Mouse (Mus musculus): ENCODE data around the gene Man1b1.

The Man1b1 gene

GRCm38 (mm10) chr2:25332286-25333160 is at the start of gene Man1b1:
TSS of gene Man1b1 (plus strand) at chr2:25332338.
- peak; percentile 97 for DNase-seq (ENCODE audit: extremely low read depth, low read depth)

- DNase-seq (ENCODE audit: extremely low read depth, low read depth): no peak
These were observed 46.6 kb upstream of the Man1b1 start for GRCm38 (mm10) chr2:25285551-25285950.

DNA sequence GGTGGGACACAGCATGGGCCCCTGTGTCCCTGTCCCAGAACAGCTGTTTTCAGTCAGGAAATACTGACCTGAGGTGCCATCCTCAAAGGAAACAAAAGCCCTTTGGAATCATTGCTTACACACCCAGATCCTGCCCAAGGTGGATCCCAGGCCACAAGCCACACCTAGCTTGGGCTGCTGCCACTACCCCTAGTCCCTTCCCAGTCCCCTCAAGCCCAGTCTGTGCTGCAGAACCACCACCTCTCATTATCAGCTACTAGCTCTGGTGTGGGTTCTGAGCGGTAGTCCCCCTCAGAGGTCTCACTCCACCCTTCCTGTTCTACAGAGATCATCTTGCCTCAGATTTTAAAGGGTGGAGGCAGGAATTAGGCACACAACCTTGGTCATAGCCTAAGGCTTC is 45.8 kb upstream of the Man1b1 start:
- no peak for DNase-seq (ENCODE audit: extremely low read depth, low read depth)

GRCm38 (mm10) chr2:25286837-25287636 is 45.1 kb upstream of the Man1b1 start:
- no peak for DNase-seq (ENCODE audit: extremely low read depth, low read depth)

GRCm38 (mm10) chr2:25287927-25288649 is 44.0 kb upstream of the Man1b1 start, which contains the start of gene Tmem210:
TSS of gene Tmem210 (plus strand) at chr2:25288145.
- no peak for DNase-seq (ENCODE audit: extremely low read depth, low read depth)

DNA sequence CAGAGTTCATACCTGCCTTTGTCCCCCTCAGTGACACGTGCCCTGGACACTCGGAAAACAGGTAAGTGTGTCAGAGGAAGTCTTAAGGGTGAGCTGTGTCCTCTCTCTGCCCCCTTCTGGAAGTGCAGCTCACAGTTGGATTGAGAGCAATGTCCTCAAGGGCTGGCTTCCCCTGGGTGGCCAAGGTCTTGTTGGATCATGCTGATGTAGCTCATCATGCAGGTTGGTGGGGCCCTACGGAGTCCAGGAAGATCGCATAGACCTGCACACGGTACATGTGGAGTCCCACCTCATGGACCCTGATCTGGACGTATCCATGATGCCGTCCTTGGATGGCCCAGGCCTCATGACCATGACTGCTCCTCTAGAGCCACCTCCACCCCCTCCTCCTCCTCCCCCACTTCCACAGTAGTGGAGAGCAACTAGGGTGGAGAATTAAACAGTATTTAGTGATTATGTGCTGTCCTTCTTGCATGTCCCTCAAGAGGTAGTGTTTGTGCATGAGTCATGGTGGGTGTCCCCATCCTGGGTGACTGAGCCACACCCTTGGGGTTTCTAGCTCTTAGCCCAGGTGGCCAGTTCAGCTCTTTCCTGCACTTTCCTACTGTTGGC is 43.3 kb upstream of the Man1b1 start:
- no peak for DNase-seq (ENCODE audit: extremely low read depth, low read depth)

DNA sequence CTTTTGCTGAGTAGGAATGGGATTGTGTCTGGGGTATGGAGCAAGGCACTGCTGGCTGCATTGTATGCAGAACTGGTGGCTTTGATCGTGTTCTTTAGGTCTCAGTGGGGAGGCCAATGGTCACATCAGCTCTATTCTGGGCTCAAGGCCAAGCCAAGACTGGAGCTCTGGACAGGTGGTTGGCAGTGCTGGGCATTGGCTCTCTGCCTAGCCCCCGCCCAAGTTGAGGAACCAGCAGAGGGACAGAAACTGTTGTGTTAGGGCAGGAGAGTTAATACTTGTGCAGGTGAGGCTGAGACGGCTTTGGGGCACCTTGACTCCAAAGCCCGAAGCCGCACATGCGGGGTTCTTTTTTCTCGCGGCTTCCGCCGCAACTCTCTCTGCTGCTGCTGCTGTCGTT is 42.5 kb upstream of the Man1b1 start, which contains the start of gene Lrrc26:
Lrrc26 (plus strand) TSS at position 265 of the 400 bp plus-strand sequence.
- no peak for DNase-seq (ENCODE audit: extremely low read depth, low read depth)

- no peak for DNase-seq (ENCODE audit: extremely low read depth, low read depth)
These were observed 41.9 kb upstream of the Man1b1 start for GRCm38 (mm10) chr2:25290101-25290815.

GRCm38 (mm10) chr2:25290816-25291130 is 41.4 kb upstream of the Man1b1 start:
- DNase-seq (ENCODE audit: extremely low read depth, low read depth): no peak

DNA sequence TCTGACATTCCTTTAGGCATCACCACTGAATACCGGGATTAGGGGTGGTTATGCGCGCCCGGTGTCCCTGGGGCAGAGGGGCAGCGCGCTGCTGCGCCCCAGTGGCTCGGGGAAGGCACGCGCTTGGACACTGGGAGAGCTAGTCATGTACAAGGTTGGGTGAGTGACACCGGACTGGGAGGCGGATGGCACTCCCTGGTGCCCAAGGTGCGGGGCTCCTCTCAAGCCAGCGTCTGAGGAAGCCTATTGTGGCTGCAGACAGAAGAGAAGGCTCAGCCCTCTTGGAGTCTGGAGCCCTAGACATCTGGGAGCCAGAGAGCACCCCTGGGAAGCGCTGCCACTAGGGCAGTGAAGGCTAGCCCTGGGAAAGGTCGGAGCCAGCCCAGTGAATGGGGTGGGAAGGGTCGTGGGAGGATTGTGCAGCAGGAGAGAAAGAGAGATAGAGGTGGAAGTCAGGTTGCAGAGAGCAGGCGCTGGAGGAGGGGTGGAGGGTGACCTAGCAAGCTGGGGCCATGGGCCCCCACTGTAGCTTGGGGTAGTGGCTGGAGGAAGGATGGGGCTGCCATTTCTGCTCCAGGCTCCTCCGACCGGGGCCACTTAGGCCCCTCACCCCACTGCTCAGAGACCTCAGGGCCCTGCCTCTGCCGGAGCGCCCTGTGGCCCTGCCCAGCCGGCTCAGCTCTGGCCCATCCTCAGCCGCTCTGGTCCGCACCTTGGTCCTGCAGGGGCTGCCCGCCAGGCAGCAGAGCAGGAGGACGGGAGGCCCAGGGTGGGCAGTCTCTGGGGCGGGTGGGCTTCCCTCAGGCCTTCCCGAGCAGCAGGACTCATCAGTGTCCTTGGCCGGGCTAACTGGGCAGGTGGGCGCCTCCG is 40.7 kb upstream of the Man1b1 start:
- DNase-seq (ENCODE audit: extremely low read depth, low read depth): no peak

DNA sequence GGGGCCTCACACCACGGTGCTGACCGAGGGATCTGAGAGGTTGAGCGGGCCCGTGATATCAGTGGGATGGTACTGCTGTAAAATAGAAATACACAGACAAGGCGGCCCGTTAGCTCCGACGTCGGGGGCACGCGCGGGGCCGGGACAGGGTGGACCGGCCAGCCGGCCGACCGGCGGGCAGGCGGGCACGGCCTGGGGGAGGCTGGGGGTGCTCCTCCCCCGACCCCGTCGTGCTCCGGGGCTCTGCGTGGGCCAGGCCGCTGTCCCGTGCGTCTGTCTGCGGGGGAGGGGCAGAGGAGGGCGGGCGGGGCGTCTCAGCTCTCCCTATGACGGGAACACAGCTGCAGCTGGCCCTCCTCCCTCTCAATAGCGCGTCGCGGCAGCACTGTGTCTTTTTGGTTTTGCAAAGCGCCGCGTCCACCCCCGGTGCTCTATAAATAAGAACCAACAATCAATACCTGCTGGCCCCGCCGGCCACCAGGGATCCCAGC is 40.0 kb upstream of the Man1b1 start:
- no peak for DNase-seq (ENCODE audit: extremely low read depth, low read depth)

DNA sequence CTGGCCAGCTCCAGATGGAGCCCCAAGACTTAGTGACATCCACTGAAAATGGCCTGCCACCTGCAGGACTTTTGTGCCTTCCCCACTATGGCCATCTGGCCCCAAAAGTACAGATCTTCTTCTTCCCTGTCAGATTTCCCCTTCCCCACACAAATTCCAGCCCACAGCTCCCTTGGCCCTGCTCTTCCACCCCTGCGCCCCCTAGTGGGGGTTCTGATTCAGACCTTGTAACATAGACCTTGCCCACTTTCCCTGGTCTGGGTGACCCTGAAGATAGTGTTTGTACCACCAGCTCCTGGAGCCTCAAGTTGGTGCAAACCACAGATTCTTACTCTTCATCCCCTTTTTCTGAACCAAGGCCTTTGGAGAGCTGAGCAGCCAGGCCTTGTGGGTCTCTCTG is 39.3 kb upstream of the Man1b1 start:
- DNase-seq (ENCODE audit: extremely low read depth, low read depth): no peak

DNA sequence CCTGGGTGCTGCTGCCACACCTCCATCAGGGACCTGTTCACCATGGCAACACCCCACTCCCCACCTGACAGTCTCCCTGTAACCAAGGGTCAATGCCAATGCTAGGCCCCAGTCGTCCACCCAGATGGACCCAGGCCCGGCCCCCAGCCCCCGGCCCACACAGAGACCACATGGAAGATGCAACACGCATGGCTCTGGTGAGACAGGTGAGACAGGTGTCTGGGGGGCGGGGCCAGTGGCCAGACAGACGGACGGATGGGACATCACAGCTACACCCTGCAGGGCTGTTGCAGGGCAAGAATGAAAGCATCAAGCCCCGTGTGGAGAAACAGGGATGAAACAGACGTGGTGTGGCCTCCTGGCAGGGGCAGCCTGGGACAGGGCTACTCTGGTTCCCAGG is 38.4 kb upstream of the Man1b1 start:
- no peak for DNase-seq (ENCODE audit: extremely low read depth, low read depth)

DNA sequence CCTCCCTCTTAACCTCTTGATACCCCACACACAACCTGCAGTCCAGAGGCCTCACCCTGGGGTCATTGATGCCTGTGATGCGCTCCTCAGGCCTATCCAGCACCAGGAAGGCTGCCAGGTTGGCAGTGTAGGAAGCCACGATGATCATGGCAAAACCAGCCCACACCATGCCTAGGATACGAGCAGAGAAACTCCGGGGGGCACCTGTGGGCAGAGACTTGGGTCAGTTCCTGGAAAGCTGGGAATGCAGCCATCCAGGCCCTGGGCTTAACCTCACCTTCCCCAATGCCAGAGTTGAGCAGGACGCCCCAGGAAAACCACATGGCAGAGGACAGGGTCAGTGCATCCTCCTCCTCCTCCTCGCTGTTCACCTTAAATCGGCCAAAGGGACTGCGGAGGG is 35.0 kb upstream of the Man1b1 start:
- DNase-seq (ENCODE audit: extremely low read depth, low read depth): no peak

DNA sequence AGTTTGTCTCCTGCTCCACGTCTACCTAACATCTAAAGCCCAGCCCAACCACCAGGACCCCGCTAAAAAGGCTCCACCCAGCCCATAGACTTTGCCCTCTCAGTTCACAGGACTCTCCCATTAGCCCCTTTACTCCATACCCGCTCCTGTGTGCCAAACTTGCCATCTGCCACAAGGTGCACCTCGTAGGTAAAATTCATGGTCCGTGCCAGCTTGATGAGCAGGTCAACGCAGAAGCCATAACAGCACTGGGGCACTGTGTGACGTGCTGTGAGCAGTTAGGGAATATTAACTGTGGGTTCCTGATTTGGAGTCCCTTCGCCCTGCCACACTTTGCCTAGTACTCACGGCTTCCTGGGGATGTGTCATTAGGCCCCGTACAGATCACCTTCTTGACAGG is 34.1 kb upstream of the Man1b1 start:
- DNase-seq (ENCODE audit: extremely low read depth, low read depth): no peak

DNA sequence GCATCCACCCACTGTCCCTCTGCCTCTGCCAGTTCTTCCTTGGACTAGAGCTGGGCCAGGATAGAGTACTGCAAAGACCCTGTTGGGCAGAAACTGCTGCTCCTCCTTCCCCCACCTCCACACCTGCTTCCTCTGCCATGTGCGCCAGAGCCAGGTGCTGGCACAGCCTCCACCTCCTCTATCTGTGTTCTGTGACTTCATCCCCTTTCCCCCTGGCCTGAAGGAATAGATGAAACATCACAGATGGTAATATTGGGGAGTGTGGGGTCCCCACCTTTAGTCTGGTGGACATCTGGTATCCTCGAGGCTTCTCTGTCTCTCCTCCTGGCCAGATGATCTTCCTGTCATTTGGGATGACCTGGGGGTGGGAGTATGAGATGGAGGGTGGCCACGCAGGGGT is 28.7 kb upstream of the Man1b1 start:
- no peak for DNase-seq (ENCODE audit: extremely low read depth, low read depth)

GRCm38 (mm10) chr2:25303931-25304656 is 28.0 kb upstream of the Man1b1 start:
- no peak for DNase-seq (ENCODE audit: extremely low read depth, low read depth)

DNA sequence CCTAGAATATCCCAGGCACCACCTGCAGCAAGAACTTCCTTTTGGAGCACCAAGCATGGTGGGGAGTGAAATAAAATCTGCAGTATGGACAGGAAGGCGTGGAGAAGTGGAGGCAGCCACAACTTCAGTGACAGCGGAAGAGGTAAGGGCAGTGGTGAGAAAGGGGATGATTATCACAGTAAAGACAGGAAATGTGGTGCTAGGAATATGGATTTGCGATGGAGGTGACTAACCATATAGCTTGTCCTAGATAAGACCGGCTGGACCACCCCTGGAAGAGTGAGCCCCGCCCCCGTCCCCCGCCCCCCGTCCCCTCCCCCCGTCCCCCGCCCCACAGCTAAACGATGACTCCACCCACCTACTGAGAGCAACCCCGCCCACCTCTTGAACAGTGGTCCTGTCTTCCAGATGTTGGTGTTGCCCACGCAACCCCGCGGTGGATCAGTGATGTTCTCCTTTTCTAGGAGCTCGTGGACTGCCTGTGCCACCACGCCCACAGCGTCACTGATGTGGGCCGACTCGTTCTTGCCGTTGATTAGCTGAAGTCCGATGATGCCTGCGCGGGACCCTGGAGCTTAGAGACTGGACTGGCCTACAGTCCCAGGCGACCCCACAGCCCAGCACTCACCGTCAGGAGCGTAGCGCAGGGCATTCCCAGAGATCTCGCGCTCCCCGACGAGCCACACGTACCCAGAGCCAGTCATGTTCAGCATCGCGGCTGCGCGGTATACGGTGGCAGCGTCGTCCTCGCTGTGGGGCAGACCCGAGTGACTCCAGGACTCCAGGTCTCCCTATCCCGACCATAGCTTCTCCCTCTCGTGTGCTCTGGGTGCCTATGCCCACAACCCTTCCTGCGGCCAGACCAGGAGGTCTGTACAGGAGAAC is 27.2 kb upstream of the Man1b1 start:
- no peak for DNase-seq (ENCODE audit: extremely low read depth, low read depth)

Data from MEL-GATA-1-ER (cell line).